Mouse (Mus musculus): ENCODE measurements around the gene Dennd4a. TPM values are rescaled to one million over a fixed set of nuclear protein-coding genes. Genes with fewer than 3 reads are reported as not detected.

The Dennd4a gene
- total and polyA plus RNA-seq, 3 experiments: 22.6 to 41.1 (median 37.1) TPM

GRCm38 (mm10) chr9:64956337-64956736 lies 145.2 kb downstream of the Dennd4a start:
- in situ Hi-C loops (cut with MboI; ENCODE audit: low pct_ligation_motif_present, low pct_unique_long_range_greater_than_20kb, low sequenced_read_pairs): no loop called here
- H3K4me3 ChIP-seq (replicated peaks in 1 of 3; ENCODE audit: low read depth in 2 of 3, low read length in 2 of 3, poor library complexity in 1 of 3): peak overlapping the region in 1 of 3 experiments; percentile 52
- peaks cover 0 to 15% of the 10 kb centered on the region in 2 experiments; a peak in 2 of 4 replicates for H3K4me1 ChIP-seq (ENCODE audit: control insufficient read depth in 1 of 2, insufficient read depth in 2 of 2)
- TF ChIP-seq POLR2A (IDR thresholded peaks at IDR 0.05; ENCODE audit: low read depth, low read length) (peak; percentile 14; the same call in 1 of the 2 replicates), JUN (IDR thresholded peaks at IDR 0.05; ENCODE audit: insufficient read depth, low read depth, low read length) (no peak), ETS1 (conservative IDR thresholded peaks at IDR 0.05; ENCODE audit: low read depth, low read length) (no peak), MAFK (IDR thresholded peaks at IDR 0.05; ENCODE audit: insufficient replicate concordance, low read length) (no peak), RAD21 (IDR thresholded peaks at IDR 0.05; ENCODE audit: low read depth, low read length) (no peak), SMC3 (IDR thresholded peaks at IDR 0.05; ENCODE audit: low read depth, low read length) (no peak)
- peak; percentile 23 for DNase-seq (ENCODE audit: extremely low read depth)
- H3K27ac ChIP-seq (ENCODE audit: insufficient read depth, low read depth): no peak overlapping the region
- dilution Hi-C loops (cut with MboI; ENCODE audit: extremely low pct_ligation_motif_present, extremely low pct_unique_long_range_greater_than_20kb, low sequenced_read_pairs): no loop called here
- H3K9me3 ChIP-seq (replicated peaks; ENCODE audit: low read length): peaks cover 8% of the 10 kb centered on the region
- no peaks in the 10 kb centered on the region for H3K36me3 ChIP-seq (replicated peaks in 1 of 2; ENCODE audit: control insufficient read depth in 1 of 2, insufficient read depth in 1 of 2, low read length in 1 of 2)
- no peak overlapping the region for H3K9ac ChIP-seq (ENCODE audit: insufficient read depth, low read depth)
- peaks cover under 1% of the 10 kb centered on the region; the same call in 1 of the 2 replicates for H3K79me2 ChIP-seq (replicated peaks; ENCODE audit: control insufficient read depth, extremely low read depth, insufficient read depth, poor library complexity, severe bottlenecking)
- H3K27me3 ChIP-seq (replicated peaks): peaks cover 31% of the 10 kb centered on the region
- peak overlapping the region; percentile 19 for H3K4me2 ChIP-seq (ENCODE audit: insufficient read depth, low read depth, poor library complexity, severe bottlenecking)

DNA sequence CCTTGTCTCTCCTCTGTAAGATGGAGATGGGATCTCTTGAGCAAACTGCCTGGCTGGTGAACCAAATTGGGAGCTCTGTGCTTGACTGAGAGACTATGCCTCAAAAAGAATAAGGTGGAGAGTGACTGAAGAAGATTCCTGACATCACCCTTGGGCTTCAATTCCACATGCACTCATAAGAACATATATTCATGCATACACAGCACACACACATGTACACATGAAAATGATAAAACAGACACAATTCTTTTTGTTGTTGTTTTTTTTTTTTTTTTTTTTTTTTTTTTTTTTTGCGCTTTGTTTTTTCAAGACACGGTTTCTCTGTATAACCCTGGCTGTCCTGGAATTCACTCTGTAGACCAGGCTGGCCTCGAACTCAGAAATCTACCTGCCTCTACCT lies 146.1 kb downstream of the Dennd4a start:
- no peak overlapping the region for H3K27ac ChIP-seq (ENCODE audit: insufficient read depth, low read depth)
- no peak for TF ChIP-seq IRF4 (IDR thresholded peaks at IDR 0.05; ENCODE audit: low read depth, low read length)
- 0 out of 2 replicates have a peak, but pooled peaks have one; percentile 16 for TF ChIP-seq ZNF384 (IDR thresholded peaks at IDR 0.05; ENCODE audit: low read depth, low read length)
- peaks cover 22% of the 10 kb centered on the region for H3K27me3 ChIP-seq (replicated peaks)
- H3K36me3 ChIP-seq (replicated peaks in 1 of 2; ENCODE audit: control insufficient read depth in 1 of 2, insufficient read depth in 1 of 2, low read length in 1 of 2): peaks cover under 1% of the 10 kb centered on the region in 2 experiments
- no peak overlapping the region for H3K9ac ChIP-seq (ENCODE audit: insufficient read depth, low read depth)
- no peak overlapping the region for H3K4me2 ChIP-seq (ENCODE audit: insufficient read depth, low read depth, poor library complexity, severe bottlenecking)
- H3K4me3 ChIP-seq (replicated peaks in 1 of 3; ENCODE audit: low read depth in 2 of 3, low read length in 2 of 3, poor library complexity in 1 of 3): no peak overlapping the region
- dilution Hi-C loops (cut with MboI; ENCODE audit: extremely low pct_ligation_motif_present, extremely low pct_unique_long_range_greater_than_20kb, low sequenced_read_pairs): no loop called here
- in situ Hi-C loops (cut with MboI; ENCODE audit: low pct_ligation_motif_present, low pct_unique_long_range_greater_than_20kb, low sequenced_read_pairs): no loop called here
- peaks cover 0 to 21% of the 10 kb centered on the region in 2 experiments; a peak in 2 of 4 replicates for H3K4me1 ChIP-seq (ENCODE audit: control insufficient read depth in 1 of 2, insufficient read depth in 2 of 2)
- H3K9me3 ChIP-seq (replicated peaks; ENCODE audit: low read length): peaks cover 8% of the 10 kb centered on the region
- H3K79me2 ChIP-seq (replicated peaks; ENCODE audit: control insufficient read depth, extremely low read depth, insufficient read depth, poor library complexity, severe bottlenecking): peaks cover 8% of the 10 kb centered on the region
- no peak for DNase-seq (ENCODE audit: extremely low read depth)

- DNase-seq (ENCODE audit: extremely low read depth): peak; percentile 95
- peaks cover 23 to 30% of the 10 kb centered on the region in 2 experiments for H3K36me3 ChIP-seq (replicated peaks in 1 of 2; ENCODE audit: control insufficient read depth in 1 of 2, insufficient read depth in 1 of 2, low read length in 1 of 2)
- peaks cover 0 to 33% of the 10 kb centered on the region in 2 experiments; a peak in 2 of 4 replicates for H3K4me1 ChIP-seq (ENCODE audit: control insufficient read depth in 1 of 2, insufficient read depth in 2 of 2)
- H3K9ac ChIP-seq (ENCODE audit: insufficient read depth, low read depth): peak within 1 kb of the TSS; percentile 72
- H3K27ac ChIP-seq (ENCODE audit: insufficient read depth, low read depth): peak within 1 kb of the TSS; percentile 31
- no peaks in the 10 kb centered on the region for H3K27me3 ChIP-seq (replicated peaks)
- no peaks in the 10 kb centered on the region for H3K9me3 ChIP-seq (replicated peaks; ENCODE audit: low read length)
- peak within 1 kb of the TSS; percentile 66 to 82 (median 68) for H3K4me3 ChIP-seq (replicated peaks in 1 of 3; ENCODE audit: low read depth in 2 of 3, low read length in 2 of 3, poor library complexity in 1 of 3)
- in situ Hi-C loops (cut with MboI; ENCODE audit: low pct_ligation_motif_present, low pct_unique_long_range_greater_than_20kb, low sequenced_read_pairs) (no loop called here), dilution Hi-C loops (cut with MboI; ENCODE audit: extremely low pct_ligation_motif_present, extremely low pct_unique_long_range_greater_than_20kb, low sequenced_read_pairs) (no loop called here)
- H3K79me2 ChIP-seq (replicated peaks; ENCODE audit: control insufficient read depth, extremely low read depth, insufficient read depth, poor library complexity, severe bottlenecking): peaks cover 12% of the 10 kb centered on the region
- H3K4me2 ChIP-seq (ENCODE audit: insufficient read depth, low read depth, poor library complexity, severe bottlenecking): peak within 1 kb of the TSS; percentile 33
- peak; percentile 1; the same call in 1 of the 2 replicates for TF ChIP-seq RCOR1 (conservative IDR thresholded peaks at IDR 0.05; ENCODE audit: low read depth, low read length)
- peak; percentile 49; the same call in 1 of the 2 replicates for TF ChIP-seq MYC (IDR thresholded peaks at IDR 0.05; ENCODE audit: low read depth, low read length)
- TF ChIP-seq CTCF (conservative IDR thresholded peaks at IDR 0.05 in 1 of 2, IDR thresholded peaks at IDR 0.05 in 1 of 2; ENCODE audit: low read depth in 2 of 2, low read length in 2 of 2): peak; percentile 12 to 94; a peak in 2 of 4 replicates
- TF ChIP-seq ZC3H11A (IDR thresholded peaks at IDR 0.05; ENCODE audit: low read depth, low read length): peak; percentile 30; the same call in 1 of the 2 replicates
- no peak for TF ChIP-seq MAFK (IDR thresholded peaks at IDR 0.05; ENCODE audit: insufficient replicate concordance, low read length)
- TF ChIP-seq CHD1 (IDR thresholded peaks at IDR 0.05; ENCODE audit: low read depth, low read length): no peak
- TF ChIP-seq MXI1 (IDR thresholded peaks at IDR 0.05; ENCODE audit: low read depth, low read length): peak; percentile 43; the same call in 1 of the 2 replicates
- TF ChIP-seq ZKSCAN1 (IDR thresholded peaks at IDR 0.05; ENCODE audit: borderline replicate concordance, low read depth, low read length): no peak
- peak; percentile 71 for TF ChIP-seq MAZ (IDR thresholded peaks at IDR 0.05; ENCODE audit: low read depth, low read length)
- TF ChIP-seq TCF12 (IDR thresholded peaks at IDR 0.05; ENCODE audit: low read depth, low read length): peak; percentile 98
- TF ChIP-seq UBTF (IDR thresholded peaks at IDR 0.05; ENCODE audit: low read depth, low read length): peak; percentile 83; the same call in 1 of the 2 replicates
- TF ChIP-seq POLR2A (IDR thresholded peaks at IDR 0.05; ENCODE audit: low read depth, low read length): peak; percentile 97
- TF ChIP-seq JUND (conservative IDR thresholded peaks at IDR 0.05; ENCODE audit: low read depth, low read length): no peak; the same call in 1 of the 2 replicates
- no peak for TF ChIP-seq NRF1 (IDR thresholded peaks at IDR 0.05; ENCODE audit: low read depth, low read length)
- TF ChIP-seq BHLHE40 (IDR thresholded peaks at IDR 0.05; ENCODE audit: low read depth, low read length): no peak
- peak; percentile 70; the same call in 1 of the 2 replicates for TF ChIP-seq POLR2AphosphoS2 (IDR thresholded peaks at IDR 0.05; ENCODE audit: low read depth, low read length)
- peak; percentile 67; the same call in 1 of the 2 replicates for TF ChIP-seq CHD2 (IDR thresholded peaks at IDR 0.05; ENCODE audit: low read length)
Measured at GRCm38 (mm10) chr9:64960117-64960977, 149.2 kb downstream of the Dennd4a start, which contains the start of gene Ints14. Gene Ints14, plus strand, starts transcription at chr9:64960905.

All from CH12.LX (cell line).